In the genomic region with DNA sequence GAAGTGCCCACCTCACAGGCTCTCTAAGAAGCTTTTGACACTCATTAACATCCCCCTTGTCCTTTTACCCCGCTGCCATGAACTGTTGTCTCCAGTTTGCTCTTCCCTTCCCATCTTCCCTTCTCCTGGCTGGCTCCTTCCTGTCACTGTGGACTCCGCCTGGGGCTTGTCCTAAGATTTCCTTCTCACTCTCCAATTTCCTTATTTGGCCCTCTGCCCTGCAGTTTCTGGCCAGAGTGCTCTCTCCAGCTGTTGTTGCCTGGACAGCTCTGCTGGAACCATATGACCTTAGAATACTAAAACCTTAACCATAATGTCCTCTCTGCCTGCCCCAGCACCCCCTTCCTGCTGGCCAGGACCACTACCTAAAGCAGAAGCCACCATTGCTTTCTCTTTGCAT, we compare ENCODE assay signal across 7 mouse cellular contexts. TPM values are rescaled to one million over a fixed set of nuclear protein-coding genes. Genes with fewer than 3 reads are reported as not detected.
DNase-seq lines count a peak whose midpoint lies in the region; ATAC-seq and TF ChIP-seq lines count a peak whose summit lies in the region.

No protein-coding gene starts in this region.

- no peak for TF ChIP-seq EP300 in ES-Bruce4 (IDR thresholded peaks at IDR 0.05; ENCODE audit: insufficient read depth, low read depth, low read length)

- 0 out of 2 replicates have a peak overlapping the region, but pooled peaks have one; percentile 6 for H3K4me2 ChIP-seq in lung, embryonic 14.5 days
- no peak overlapping the region for H3K4me2 ChIP-seq in hindbrain, embryonic 13.5 days

- no peak for TF ChIP-seq CTCF in ES-Bruce4 (IDR thresholded peaks at IDR 0.05; ENCODE audit: low read depth, low read length)
- TF ChIP-seq CTCF in lung, embryonic 14.5 days (IDR thresholded peaks at IDR 0.05; ENCODE audit: low read depth) = no peak

- peak; percentile 67 for DNase-seq in adrenal gland, postnatal 14 days
- DNase-seq in heart, postnatal 4 days = peak; percentile 80
- DNase-seq in lung, embryonic 14.5 days = peak; percentile 93
- DNase-seq in right cerebral cortex, adult 2 months (ENCODE audit: low spot score in 2 of 2) = no peak

- no peaks in the 10 kb centered on the region for H3K27me3 ChIP-seq in ES-Bruce4 (ENCODE audit: control insufficient read depth, insufficient read depth, low read length, poor library complexity, severe bottlenecking)
- no peaks in the 10 kb centered on the region for H3K27me3 ChIP-seq in lung, embryonic 14.5 days (ENCODE audit: insufficient read depth, low read length)
- no peaks in the 10 kb centered on the region for H3K27me3 ChIP-seq in hindbrain, embryonic 13.5 days

- no peak overlapping the region for H3K4me3 ChIP-seq in ES-Bruce4 (ENCODE audit: low read depth, low read length)
- no peak overlapping the region for H3K4me3 ChIP-seq in lung, embryonic 14.5 days (ENCODE audit: low read depth, low read length)
- H3K4me3 ChIP-seq in hindbrain, embryonic 13.5 days = no peak overlapping the region

- TF ChIP-seq POLR2A in ES-Bruce4 (IDR thresholded peaks at IDR 0.05; ENCODE audit: insufficient read depth, low read length) = no peak

- peak; percentile 94 for ATAC-seq in lung, embryonic 14.5 days (ENCODE audit: insufficient read depth)
- no peak for ATAC-seq in megakaryocyte-erythroid progenitor cell, adult 5-6 weeks (replicated peaks; ENCODE audit: low FRiP score, low TSS enrichment, poor library complexity, severe bottlenecking)
- ATAC-seq in hindbrain, embryonic 13.5 days (ENCODE audit: low FRiP score) = no peak

- H3K36me3 ChIP-seq in ES-Bruce4 (ENCODE audit: control insufficient read depth, insufficient read depth, low read length, poor library complexity, severe bottlenecking) = no peaks in the 10 kb centered on the region
- H3K36me3 ChIP-seq in lung, embryonic 14.5 days (ENCODE audit: insufficient read depth) = no peaks in the 10 kb centered on the region
- no peaks in the 10 kb centered on the region for H3K36me3 ChIP-seq in hindbrain, embryonic 13.5 days

- peak overlapping the region; percentile 13; the same call in 1 of the 2 replicates for H3K27ac ChIP-seq in ES-Bruce4 (ENCODE audit: insufficient read depth, low read length)
- peak overlapping the region; percentile 56 for H3K27ac ChIP-seq in lung, embryonic 14.5 days (ENCODE audit: low read depth)
- no peak overlapping the region for H3K27ac ChIP-seq in hindbrain, embryonic 13.5 days

- H3K9me3 ChIP-seq in ES-Bruce4 (replicated peaks; ENCODE audit: control insufficient read depth, insufficient read depth, low read length, poor library complexity, severe bottlenecking) = no peaks in the 10 kb centered on the region
- H3K9me3 ChIP-seq in lung, embryonic 14.5 days (ENCODE audit: low read depth, low read length) = no peaks in the 10 kb centered on the region
- no peaks in the 10 kb centered on the region for H3K9me3 ChIP-seq in hindbrain, embryonic 13.5 days

- 23% methylated on average over 2 of the region's 2 CpGs for WGBS in lung, embryonic 14.5 days
- WGBS in hindbrain, embryonic 13.5 days = 50% methylated on average over 2 of the region's 2 CpGs

- H3K4me1 ChIP-seq in ES-Bruce4 (ENCODE audit: control insufficient read depth, insufficient read depth, low read length) = peaks cover 2% of the 10 kb centered on the region
- H3K4me1 ChIP-seq in lung, embryonic 14.5 days (ENCODE audit: insufficient read depth) = peaks cover 12% of the 10 kb centered on the region
- H3K4me1 ChIP-seq in hindbrain, embryonic 13.5 days (replicated peaks) = no peaks in the 10 kb centered on the region

- H3K9ac ChIP-seq in ES-Bruce4 (ENCODE audit: low read depth, poor library complexity, severe bottlenecking) = no peak overlapping the region
- no peak overlapping the region for H3K9ac ChIP-seq in lung, embryonic 14.5 days
- no peak overlapping the region for H3K9ac ChIP-seq in hindbrain, embryonic 13.5 days

RNA-seq across cellular contexts. Expression of a gene that starts 33.1 kb away (rescaled TPM):
- polyA plus RNA-seq in ES-Bruce4 (2011; ENCODE audit: insufficient read depth, insufficient read length, low read depth, missing spikeins) = 84.5 and 104 TPM in 2 replicates
- 806 and 858 TPM in 2 replicates for total RNA-seq in adrenal gland, postnatal 14 days (2021)
- 10 to 100 TPM; 15.9 to 17.0 TPM for total RNA-seq in heart, postnatal 4 days (2021)
- polyA plus RNA-seq in lung, embryonic 14.5 days (2014; fragmentation: Nextera tagmentation; extraction: Ambion mirVana) = 38.3 and 40.5 TPM in 2 replicates
- total RNA-seq in megakaryocyte-erythroid progenitor cell, adult 5-6 weeks (2014; fragmentation: Nextera tagmentation) = 67.8 and 78.3 TPM in 2 replicates
- 47.2 and 69.6 TPM in 2 replicates for total RNA-seq in megakaryocyte-erythroid progenitor cell, adult 5-6 weeks (2017)
- 149 and 152 TPM in 2 replicates for polyA plus RNA-seq in hindbrain, embryonic 13.5 days (2015; fragmentation: Nextera tagmentation; extraction: Ambion mirVana)

RNA-seq across cellular contexts. Expression of a gene that starts 48.0 kb away (rescaled TPM):
- 52.9 and 56.8 TPM in 2 replicates for polyA plus RNA-seq in ES-Bruce4 (2011; ENCODE audit: insufficient read depth, insufficient read length, low read depth, missing spikeins)
- 324 and 362 TPM in 2 replicates for total RNA-seq in adrenal gland, postnatal 14 days (2021)
- 10 to 100 TPM; 52.4 to 54.5 TPM for total RNA-seq in heart, postnatal 4 days (2021)
- polyA plus RNA-seq in lung, embryonic 14.5 days (2014; fragmentation: Nextera tagmentation; extraction: Ambion mirVana) = 112 and 117 TPM in 2 replicates
- total RNA-seq in megakaryocyte-erythroid progenitor cell, adult 5-6 weeks (2014; fragmentation: Nextera tagmentation) = 50.6 and 51.2 TPM in 2 replicates
- 23.2 and 26.6 TPM in 2 replicates for total RNA-seq in megakaryocyte-erythroid progenitor cell, adult 5-6 weeks (2017)
- polyA plus RNA-seq in hindbrain, embryonic 13.5 days (2015; fragmentation: Nextera tagmentation; extraction: Ambion mirVana) = 157 and 159 TPM in 2 replicates

Comparison
In these comparisons a context has a peak if more than half of its experiments do, and no peak if none do; other contexts are left out.
1. DNase-seq: peak in adrenal gland, postnatal 14 days (single experiment), heart, postnatal 4 days (single experiment) and lung, embryonic 14.5 days (single experiment); none in right cerebral cortex, adult 2 months (0 of 2).
2. RNA of a gene that starts 33.1 kb away (total RNA-seq): 806 to 858 TPM in adrenal gland, postnatal 14 days; 47.2 to 78.3 TPM in megakaryocyte-erythroid progenitor cell, adult 5-6 weeks and 15.9 to 17.0 TPM in heart, postnatal 4 days; every median in the first group is over 10 times any median in the second.